In genomic region chr4:41741158-41741560, GRCm38 (mm10) we compare ENCODE assay signal across 8 mouse cellular contexts. TPM values are rescaled to one million over a fixed set of nuclear protein-coding genes. Genes with fewer than 3 reads are reported as not detected.
DNase-seq lines count a peak whose midpoint lies in the region; ATAC-seq lines count a peak whose summit lies in the region.

No protein-coding gene starts in this region.

- peak overlapping the region; percentile 80 for H3K4me3 ChIP-seq in embryonic facial prominence, embryonic 14.5 days (ENCODE audit: low read depth, low read length)
- peak overlapping the region; percentile 70 for H3K4me3 ChIP-seq in kidney, embryonic 14.5 days (ENCODE audit: low read length)
- H3K4me3 ChIP-seq in limb, embryonic 15.5 days: peak overlapping the region; percentile 75

- H3K9me3 ChIP-seq in embryonic facial prominence, embryonic 14.5 days (ENCODE audit: control insufficient read depth, low read length): 0 out of 2 replicates have a peak, but pooled peaks cover 6% of the 10 kb centered on the region
- H3K9me3 ChIP-seq in kidney, embryonic 14.5 days (ENCODE audit: control insufficient read depth, low read length): peaks cover 4% of the 10 kb centered on the region; the same call in 1 of the 2 replicates
- H3K9me3 ChIP-seq in limb, embryonic 15.5 days: no peaks in the 10 kb centered on the region

- peak; percentile 98 for ATAC-seq in embryonic facial prominence, embryonic 14.5 days (ENCODE audit: low read depth)
- peak; percentile 95 for ATAC-seq in kidney, embryonic 14.5 days (ENCODE audit: low FRiP score, low TSS enrichment)
- peak; percentile 93 for ATAC-seq in limb, embryonic 15.5 days (ENCODE audit: insufficient number of reproducible peaks, low FRiP score, low TSS enrichment, low read depth)

- H3K27ac ChIP-seq in embryonic facial prominence, embryonic 14.5 days (replicated peaks; ENCODE audit: low read depth, low read length): peak overlapping the region; percentile 84
- H3K27ac ChIP-seq in kidney, embryonic 14.5 days (ENCODE audit: low read depth, low read length): peak overlapping the region; percentile 51
- H3K27ac ChIP-seq in limb, embryonic 15.5 days: peak overlapping the region; percentile 89

- WGBS in embryonic facial prominence, embryonic 14.5 days: under 1% methylated on average over 26 of the region's 27 CpGs
- under 1% methylated on average over 27 of the region's 27 CpGs for WGBS in kidney, embryonic 14.5 days
- WGBS in limb, embryonic 15.5 days: under 1% methylated on average over 27 of the region's 27 CpGs

- peaks cover 9% of the 10 kb centered on the region; the same call in 1 of the 2 replicates for H3K36me3 ChIP-seq in embryonic facial prominence, embryonic 14.5 days (ENCODE audit: control insufficient read depth, insufficient read depth, low read length)
- peaks cover 11% of the 10 kb centered on the region for H3K36me3 ChIP-seq in kidney, embryonic 14.5 days (ENCODE audit: control insufficient read depth, insufficient read depth, low read length)
- H3K36me3 ChIP-seq in limb, embryonic 15.5 days: peaks cover 10% of the 10 kb centered on the region

- no peaks in the 10 kb centered on the region for H3K27me3 ChIP-seq in embryonic facial prominence, embryonic 14.5 days (replicated peaks; ENCODE audit: control insufficient read depth, insufficient read depth, low read length)
- H3K27me3 ChIP-seq in kidney, embryonic 14.5 days (ENCODE audit: control insufficient read depth, insufficient read depth, low read length): no peaks in the 10 kb centered on the region
- H3K27me3 ChIP-seq in limb, embryonic 15.5 days: no peaks in the 10 kb centered on the region

- DNase-seq in 3T3-L1 (ENCODE audit: low read depth, low spot score): peak; percentile 94
- peak; percentile 72 to 87 for DNase-seq in adrenal gland, postnatal 4 days (ENCODE audit: low spot score in 2 of 2)
- peak; percentile 97 for DNase-seq in embryonic facial prominence, embryonic 14.5 days (ENCODE audit: low spot score)
- DNase-seq in heart, adult 8-10 months (ENCODE audit: low spot score): peak; percentile 95
- DNase-seq in monocyte, adult 2 months (ENCODE audit: low read depth in 1 of 2, low spot score in 2 of 2): peak; percentile 68 to 82
- peak; percentile 95 to 96 for DNase-seq in spleen, postnatal 36 days (ENCODE audit: low spot score in 2 of 2)

- peak overlapping the region; percentile 78 for H3K9ac ChIP-seq in embryonic facial prominence, embryonic 14.5 days (ENCODE audit: low read depth, low read length)
- peak overlapping the region; percentile 78 for H3K9ac ChIP-seq in kidney, embryonic 14.5 days (ENCODE audit: low read depth, low read length)
- H3K9ac ChIP-seq in limb, embryonic 15.5 days: peak overlapping the region; percentile 60

- H3K4me1 ChIP-seq in embryonic facial prominence, embryonic 14.5 days (ENCODE audit: control insufficient read depth, insufficient read depth, low read length): peaks cover 9% of the 10 kb centered on the region; the same call in 1 of the 2 replicates
- peaks cover 8% of the 10 kb centered on the region for H3K4me1 ChIP-seq in kidney, embryonic 14.5 days (ENCODE audit: control insufficient read depth, insufficient read depth, low read length)
- H3K4me1 ChIP-seq in limb, embryonic 15.5 days: peaks cover 15% of the 10 kb centered on the region

- peak overlapping the region; percentile 92 for H3K4me2 ChIP-seq in embryonic facial prominence, embryonic 14.5 days (ENCODE audit: low read depth, low read length)
- H3K4me2 ChIP-seq in kidney, embryonic 14.5 days (replicated peaks; ENCODE audit: low read depth, low read length): peak overlapping the region; percentile 61
- H3K4me2 ChIP-seq in limb, embryonic 15.5 days: peak overlapping the region; percentile 92

RNA-seq across cellular contexts. Expression of gene Arid3c, which starts 10.2 kb away (rescaled TPM):
- total RNA-seq in adrenal gland, postnatal 4 days (2021): not detected
- 0.12 and 0.15 TPM in 2 replicates for polyA plus RNA-seq in embryonic facial prominence, embryonic 14.5 days (2014; fragmentation: Nextera tagmentation; extraction: Ambion mirVana)
- total RNA-seq in heart, adult 8-10 months (2022): not detected
- 0.12 TPM in 1 of 2 replicates, not detected in the other for polyA plus RNA-seq in kidney, embryonic 14.5 days (2014; fragmentation: Nextera tagmentation; extraction: Ambion mirVana)
- not detected in 2 replicates for polyA plus RNA-seq in limb, embryonic 15.5 days (2015; fragmentation: Nextera tagmentation; extraction: Ambion mirVana)

RNA-seq across cellular contexts. Expression of gene Galt, which starts 13.9 kb away (rescaled TPM):
- total RNA-seq in adrenal gland, postnatal 4 days (2021): 10 to 100 TPM; 49.6 to 52.6 TPM
- polyA plus RNA-seq in embryonic facial prominence, embryonic 14.5 days (2014; fragmentation: Nextera tagmentation; extraction: Ambion mirVana): 35.1 and 36.5 TPM in 2 replicates
- total RNA-seq in heart, adult 8-10 months (2022): 10 to 100 TPM; 52.6 to 60.5 (median 58.6) TPM
- polyA plus RNA-seq in kidney, embryonic 14.5 days (2014; fragmentation: Nextera tagmentation; extraction: Ambion mirVana): 35.0 and 42.1 TPM in 2 replicates
- polyA plus RNA-seq in limb, embryonic 15.5 days (2015; fragmentation: Nextera tagmentation; extraction: Ambion mirVana): 38.7 and 44.8 TPM in 2 replicates

RNA-seq across cellular contexts. Expression of gene Sigmar1, which starts 14.8 kb away (rescaled TPM):
- 10 to 100 TPM; 70.9 to 74.0 TPM for total RNA-seq in adrenal gland, postnatal 4 days (2021)
- 77.9 and 79.7 TPM in 2 replicates for polyA plus RNA-seq in embryonic facial prominence, embryonic 14.5 days (2014; fragmentation: Nextera tagmentation; extraction: Ambion mirVana)
- total RNA-seq in heart, adult 8-10 months (2022): 10 to 100 TPM; 20.9 to 23.8 (median 21.7) TPM
- polyA plus RNA-seq in kidney, embryonic 14.5 days (2014; fragmentation: Nextera tagmentation; extraction: Ambion mirVana): 80.8 and 92.2 TPM in 2 replicates
- polyA plus RNA-seq in limb, embryonic 15.5 days (2015; fragmentation: Nextera tagmentation; extraction: Ambion mirVana): 76.1 and 88.5 TPM in 2 replicates

RNA-seq across cellular contexts. Expression of gene Dctn3, which starts 18.2 kb away (rescaled TPM):
- 100 to 1,000 TPM in 1 of 2 experiments, 10 to 100 TPM in 1; 90.7 to 103 TPM for total RNA-seq in adrenal gland, postnatal 4 days (2021)
- 112 and 117 TPM in 2 replicates for polyA plus RNA-seq in embryonic facial prominence, embryonic 14.5 days (2014; fragmentation: Nextera tagmentation; extraction: Ambion mirVana)
- 10 to 100 TPM; 69.4 to 71.8 (median 70.7) TPM for total RNA-seq in heart, adult 8-10 months (2022)
- 107 and 114 TPM in 2 replicates for polyA plus RNA-seq in kidney, embryonic 14.5 days (2014; fragmentation: Nextera tagmentation; extraction: Ambion mirVana)
- 113 and 123 TPM in 2 replicates for polyA plus RNA-seq in limb, embryonic 15.5 days (2015; fragmentation: Nextera tagmentation; extraction: Ambion mirVana)

RNA-seq across cellular contexts. Expression of gene Rpp25l, which starts 27.8 kb away (rescaled TPM):
- total RNA-seq in adrenal gland, postnatal 4 days (2021): 10 to 100 TPM; 38.2 to 41.5 TPM
- 67.4 and 68.7 TPM in 2 replicates for polyA plus RNA-seq in embryonic facial prominence, embryonic 14.5 days (2014; fragmentation: Nextera tagmentation; extraction: Ambion mirVana)
- 10 to 100 TPM; 29.7 to 35.8 (median 33.3) TPM for total RNA-seq in heart, adult 8-10 months (2022)
- polyA plus RNA-seq in kidney, embryonic 14.5 days (2014; fragmentation: Nextera tagmentation; extraction: Ambion mirVana): 86.2 and 91.3 TPM in 2 replicates
- polyA plus RNA-seq in limb, embryonic 15.5 days (2015; fragmentation: Nextera tagmentation; extraction: Ambion mirVana): 66.0 and 69.1 TPM in 2 replicates

Comparison
In these comparisons a context has a peak if more than half of its experiments do, and no peak if none do; other contexts are left out.
1. Peak in every context shown above with its lines: DNase-seq, ATAC-seq, H3K4me3 ChIP-seq and H3K27ac ChIP-seq.